Mouse (Mus musculus): ENCODE measurements around the gene Tspan1. TPM values are rescaled to one million over a fixed set of nuclear protein-coding genes. Genes with fewer than 3 reads are reported as not detected.

Tspan1 gene
- total and polyA plus RNA-seq, 2 experiments from 2014 or later, result 0.16 to 0.34 TPM

- ATAC-seq, result peak; percentile 77
- H3K4me2 ChIP-seq (ENCODE audit: low read depth, low read length), result no peak overlapping the region
- peak; percentile 81 for TF ChIP-seq CTCF (IDR thresholded peaks at IDR 0.05; ENCODE audit: low read depth)
- WGBS, result 55% methylated on average over 3 of the region's 3 CpGs
- peak overlapping the region; percentile 64; the same call in 1 of the 2 replicates for H3K27ac ChIP-seq
- peak; percentile 84 for DNase-seq (ENCODE audit: low spot score)
- H3K9ac ChIP-seq (replicated peaks; ENCODE audit: low read length), result no peak overlapping the region
- no peaks in the 10 kb centered on the region for H3K4me1 ChIP-seq (ENCODE audit: insufficient read depth, low read length)
- H3K27me3 ChIP-seq (ENCODE audit: insufficient read depth, low read length), result no peaks in the 10 kb centered on the region
- H3K9me3 ChIP-seq (ENCODE audit: low read length), result no peaks in the 10 kb centered on the region
- no peak overlapping the region for H3K4me3 ChIP-seq (ENCODE audit: low read length)
- peaks cover 32% of the 10 kb centered on the region for H3K36me3 ChIP-seq (ENCODE audit: insufficient read depth, low read length)
Measured at GRCm38 (mm10) chr4:116159912-116160311, 7.5 kb downstream of the Tspan1 start.

GRCm38 (mm10) chr4:116157882-116158281, 9.5 kb downstream of the Tspan1 start:
- peaks cover 48% of the 10 kb centered on the region for H3K36me3 ChIP-seq (ENCODE audit: insufficient read depth, low read length)
- H3K9me3 ChIP-seq (ENCODE audit: low read length), result no peaks in the 10 kb centered on the region
- H3K4me2 ChIP-seq (ENCODE audit: low read depth, low read length), result no peak overlapping the region
- H3K4me3 ChIP-seq (ENCODE audit: low read length), result no peak overlapping the region
- no peak overlapping the region for H3K27ac ChIP-seq
- no peak overlapping the region for H3K9ac ChIP-seq (replicated peaks; ENCODE audit: low read length)
- no peaks in the 10 kb centered on the region for H3K4me1 ChIP-seq (ENCODE audit: insufficient read depth, low read length)
- no peaks in the 10 kb centered on the region for H3K27me3 ChIP-seq (ENCODE audit: insufficient read depth, low read length)
- no peak for ATAC-seq
- no peak for TF ChIP-seq CTCF (IDR thresholded peaks at IDR 0.05; ENCODE audit: low read depth)
- 95% methylated on average over 2 of the region's 2 CpGs for WGBS
- DNase-seq (ENCODE audit: low spot score), result no peak

DNA sequence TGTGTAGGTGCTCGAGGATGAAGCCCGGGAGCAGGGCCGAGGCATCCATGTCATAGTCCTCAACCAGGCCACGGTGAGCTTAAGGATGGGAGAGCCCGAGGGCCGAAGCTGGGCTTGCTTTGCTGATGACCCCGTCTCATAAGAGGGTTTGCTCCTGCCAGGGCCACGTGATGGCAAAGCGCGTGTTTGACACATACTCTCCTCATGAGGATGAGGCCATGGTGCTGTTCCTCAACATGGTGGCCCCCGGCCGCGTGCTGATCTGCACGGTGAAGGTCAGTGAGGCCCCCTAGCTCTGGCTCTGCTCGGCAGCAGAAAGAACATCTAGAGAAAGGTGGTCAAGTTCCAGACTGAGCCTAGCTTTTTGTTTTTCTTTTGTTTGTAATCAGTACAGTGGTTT, 14.7 kb downstream of the Tspan1 start:
- H3K4me2 ChIP-seq (ENCODE audit: low read depth, low read length), result no peak overlapping the region
- H3K36me3 ChIP-seq (ENCODE audit: insufficient read depth, low read length), result peaks cover 42% of the 10 kb centered on the region
- ATAC-seq, result no peak

DNA sequence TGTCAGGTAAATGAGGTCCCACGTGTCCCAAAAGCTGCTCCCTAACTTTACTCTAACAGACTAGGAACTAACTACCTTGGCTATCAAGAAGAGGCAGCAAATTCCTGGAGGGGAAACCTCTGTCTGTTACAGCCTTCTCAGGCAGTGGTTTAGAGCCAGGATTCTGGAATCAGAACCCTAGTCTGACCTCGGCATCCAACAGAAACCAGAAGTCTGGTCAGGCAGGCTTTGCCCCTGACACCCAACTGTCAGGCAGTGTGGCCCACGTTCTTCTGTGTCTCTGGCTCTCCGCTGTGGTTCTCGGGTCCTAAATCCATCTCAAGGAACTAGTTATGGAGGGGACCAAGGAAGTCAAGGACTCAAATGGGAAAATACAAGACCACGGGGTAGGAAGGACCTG, 16.2 kb downstream of the Tspan1 start, which contains the start of gene Lurap1:
Gene Lurap1, minus strand, starts transcription at position 101 of the 400 bp plus-strand sequence.
- peak within 1 kb of the TSS; percentile 62 for H3K4me2 ChIP-seq (ENCODE audit: low read depth, low read length)

More for the DNA sequence above, 14.7 kb downstream of the Tspan1 start:
- no peak for TF ChIP-seq CTCF (IDR thresholded peaks at IDR 0.05; ENCODE audit: low read depth)
- peaks cover 5% of the 10 kb centered on the region; the same call in 1 of the 2 replicates for H3K4me1 ChIP-seq (ENCODE audit: insufficient read depth, low read length)
- no peaks in the 10 kb centered on the region for H3K27me3 ChIP-seq (ENCODE audit: insufficient read depth, low read length)
- no peak overlapping the region for H3K27ac ChIP-seq
- H3K9me3 ChIP-seq (ENCODE audit: low read length), result no peaks in the 10 kb centered on the region
- 94% methylated on average over 15 of the region's 15 CpGs for WGBS
- H3K9ac ChIP-seq (replicated peaks; ENCODE audit: low read length), result no peak overlapping the region
- no peak overlapping the region for H3K4me3 ChIP-seq (ENCODE audit: low read length)
- no peak for DNase-seq (ENCODE audit: low spot score)

DNA sequence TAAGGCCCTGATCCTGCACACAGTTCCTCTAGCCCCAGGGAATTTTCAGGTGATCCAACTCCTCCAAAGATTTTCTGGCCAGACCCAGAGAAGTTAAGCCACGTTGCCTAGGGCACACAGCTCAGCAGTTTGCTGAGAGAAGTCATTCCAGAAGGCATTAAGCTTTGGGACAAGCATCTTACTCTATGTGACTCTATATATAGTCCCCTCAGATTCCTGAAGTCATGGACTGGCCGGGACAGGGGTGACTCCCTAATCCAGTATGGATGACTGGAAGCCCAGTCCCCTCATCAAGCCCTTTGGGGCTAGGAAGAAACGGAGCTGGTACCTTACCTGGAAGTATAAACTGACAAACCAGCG, 16.6 kb downstream of the Tspan1 start:
- 21% methylated on average over 4 of the region's 4 CpGs for WGBS
- ATAC-seq, result no peak
- Histone ChIP-seq H3K4me1 (ENCODE audit: insufficient read depth, low read length) (peaks cover 5% of the 10 kb centered on the region; the same call in 1 of the 2 replicates), H3K4me3 (ENCODE audit: low read length) (peak overlapping the region; percentile 73), H3K9me3 (ENCODE audit: low read length) (no peaks in the 10 kb centered on the region), H3K4me2 (ENCODE audit: low read depth, low read length) (peak overlapping the region; percentile 62), H3K27me3 (ENCODE audit: insufficient read depth, low read length) (no peaks in the 10 kb centered on the region), H3K9ac (replicated peaks; ENCODE audit: low read length) (peak overlapping the region; percentile 86), H3K27ac (peak overlapping the region; percentile 90), H3K36me3 (ENCODE audit: insufficient read depth, low read length) (peaks cover 33% of the 10 kb centered on the region)
- peak; percentile 14 for DNase-seq (ENCODE audit: low spot score)
- no peak for TF ChIP-seq CTCF (IDR thresholded peaks at IDR 0.05; ENCODE audit: low read depth)

More for the DNA sequence above, 16.2 kb downstream of the Tspan1 start, which contains the start of gene Lurap1:
- ATAC-seq, result no peak
- peaks cover 37% of the 10 kb centered on the region for H3K36me3 ChIP-seq (ENCODE audit: insufficient read depth, low read length)
- H3K4me3 ChIP-seq (ENCODE audit: low read length), result peak within 1 kb of the TSS; percentile 73
- WGBS, result 77% methylated on average over 6 of the region's 6 CpGs
- H3K27ac ChIP-seq, result peak within 1 kb of the TSS; percentile 90
- no peaks in the 10 kb centered on the region for H3K27me3 ChIP-seq (ENCODE audit: insufficient read depth, low read length)
- DNase-seq (ENCODE audit: low spot score), result no peak
- no peak for TF ChIP-seq CTCF (IDR thresholded peaks at IDR 0.05; ENCODE audit: low read depth)
- H3K9me3 ChIP-seq (ENCODE audit: low read length), result no peaks in the 10 kb centered on the region
- peaks cover 5% of the 10 kb centered on the region; the same call in 1 of the 2 replicates for H3K4me1 ChIP-seq (ENCODE audit: insufficient read depth, low read length)
- H3K9ac ChIP-seq (replicated peaks; ENCODE audit: low read length), result peak within 1 kb of the TSS; percentile 86

DNA sequence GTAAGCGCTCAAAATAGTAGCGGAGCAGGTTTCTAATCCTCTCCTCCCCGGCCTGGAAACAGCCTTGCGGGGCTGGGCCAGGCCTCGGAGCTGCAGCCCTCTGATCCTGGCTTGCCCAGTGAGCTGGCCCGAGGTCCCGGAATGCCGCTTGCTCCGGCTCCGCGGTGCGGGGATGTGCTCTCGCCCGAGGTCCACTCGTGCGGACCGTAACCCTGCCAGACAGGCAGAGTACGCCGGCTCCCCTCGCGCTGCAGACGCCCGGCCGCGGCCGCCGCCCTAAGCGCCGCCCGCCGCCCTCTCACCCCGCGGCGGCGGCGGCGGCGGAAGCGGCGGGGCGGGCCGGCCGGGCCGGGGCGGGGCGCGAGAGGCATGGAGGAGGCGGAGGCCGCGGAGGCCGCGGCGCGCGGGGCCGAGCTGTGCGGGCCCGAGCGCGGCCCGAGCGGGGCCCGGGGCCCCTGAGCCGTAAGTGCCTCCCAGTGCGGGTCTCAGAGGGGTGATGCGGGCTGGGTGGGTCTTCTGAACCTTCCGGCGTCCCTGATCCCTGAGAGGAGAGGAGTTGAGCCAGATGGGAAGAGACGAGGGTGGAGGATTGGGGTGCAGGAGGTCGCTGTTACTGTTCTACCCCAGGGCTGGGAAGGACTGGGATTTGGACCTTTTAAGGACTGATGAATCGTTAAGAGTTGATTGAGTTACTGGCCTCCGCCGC, 17.1 kb downstream of the Tspan1 start:
- peaks cover 28% of the 10 kb centered on the region for H3K36me3 ChIP-seq (ENCODE audit: insufficient read depth, low read length)
- TF ChIP-seq CTCF (IDR thresholded peaks at IDR 0.05; ENCODE audit: low read depth), result no peak

DNA sequence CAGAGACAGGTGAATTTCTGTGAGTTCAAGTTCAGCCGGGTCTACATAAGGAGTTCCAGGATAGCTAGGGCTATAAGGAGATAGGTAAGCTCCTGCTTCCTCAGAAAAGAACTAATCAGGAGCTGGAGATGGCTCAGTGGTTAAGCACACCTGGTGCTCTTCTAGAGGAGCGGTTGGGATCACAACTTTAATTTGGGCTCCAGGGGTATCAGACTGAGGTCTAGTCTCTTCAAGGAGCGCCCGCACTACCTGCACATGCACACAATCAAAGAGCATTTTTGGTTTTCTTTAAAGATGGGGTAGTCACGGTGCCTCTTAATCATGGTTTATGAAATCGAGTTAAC, 17.6 kb downstream of the Tspan1 start:
- H3K27me3 ChIP-seq (ENCODE audit: insufficient read depth, low read length), result no peaks in the 10 kb centered on the region
- peak overlapping the region; percentile 73 for H3K4me3 ChIP-seq (ENCODE audit: low read length)
- ATAC-seq (peak; percentile 8; the same call in 1 of the 2 replicates), DNase-seq (ENCODE audit: low spot score) (no peak)
- H3K4me1 ChIP-seq (ENCODE audit: insufficient read depth, low read length), result peaks cover 5% of the 10 kb centered on the region
- WGBS, result 19% methylated on average over 6 of the region's 6 CpGs
- no peaks in the 10 kb centered on the region for H3K9me3 ChIP-seq (ENCODE audit: low read length)
- H3K36me3 ChIP-seq (ENCODE audit: insufficient read depth, low read length), result peaks cover 23% of the 10 kb centered on the region
- H3K9ac ChIP-seq (replicated peaks; ENCODE audit: low read length), result peak overlapping the region; percentile 86
- peak overlapping the region; percentile 90 for H3K27ac ChIP-seq
- peak overlapping the region; percentile 62 for H3K4me2 ChIP-seq (ENCODE audit: low read depth, low read length)
- TF ChIP-seq CTCF (IDR thresholded peaks at IDR 0.05; ENCODE audit: low read depth), result no peak

More for the DNA sequence above, 17.1 kb downstream of the Tspan1 start:
- H3K27me3 ChIP-seq (ENCODE audit: insufficient read depth, low read length), result no peaks in the 10 kb centered on the region
- H3K4me1 ChIP-seq (ENCODE audit: insufficient read depth, low read length), result peaks cover 5% of the 10 kb centered on the region; the same call in 1 of the 2 replicates
- peak overlapping the region; percentile 90 for H3K27ac ChIP-seq
- DNase-seq (ENCODE audit: low spot score), result peak; percentile 87
- WGBS, result under 1% methylated on average over 51 of the region's 73 CpGs
- peak overlapping the region; percentile 86 for H3K9ac ChIP-seq (replicated peaks; ENCODE audit: low read length)
- ATAC-seq, result peak; percentile 93
- H3K9me3 ChIP-seq (ENCODE audit: low read length), result no peaks in the 10 kb centered on the region
- H3K4me2 ChIP-seq (ENCODE audit: low read depth, low read length), result peak overlapping the region; percentile 62
- peak overlapping the region; percentile 73 for H3K4me3 ChIP-seq (ENCODE audit: low read length)

Data from hindbrain, postnatal 0 days (tissue).